Mouse (Mus musculus): Measurements from ENCODE around the gene Uqcc2. TPM values are rescaled to one million over a fixed set of nuclear protein-coding genes. Genes with fewer than 3 reads are reported as not detected.

Gene Uqcc2
- polyA plus RNA-seq, 1 experiment, result 330 TPM

DNA sequence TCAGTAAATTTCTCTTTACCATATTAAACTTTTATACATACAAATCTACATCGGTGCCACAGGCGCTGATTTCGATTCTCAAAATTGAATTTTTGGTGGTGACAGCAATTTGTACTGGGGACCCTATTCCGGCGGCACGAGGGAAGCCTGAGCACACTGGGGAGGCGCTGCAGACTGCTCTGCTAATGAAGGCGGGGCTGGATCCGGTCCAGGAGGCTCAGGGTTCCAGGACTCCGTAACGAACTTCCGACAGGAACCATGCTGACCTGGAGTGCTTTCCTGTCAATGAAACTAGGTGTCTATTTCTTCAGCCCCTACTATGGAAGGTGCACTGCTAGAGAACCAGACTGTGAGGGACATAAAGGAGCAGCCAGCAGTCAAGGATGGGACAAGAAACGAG lies 4.4 kb downstream of the Uqcc2 start:
- no peaks in the 10 kb centered on the region for H3K27me3 ChIP-seq (ENCODE audit: control insufficient read depth, insufficient read depth, low read length)
- no peak for DNase-seq
- no peak overlapping the region for H3K4me3 ChIP-seq (replicated peaks; ENCODE audit: insufficient read depth, low read depth, low read length)
- WGBS, result 43% methylated on average over 13 of the region's 13 CpGs
- H3K4me1 ChIP-seq (ENCODE audit: control insufficient read depth, insufficient read depth, low read length), result peaks cover 52% of the 10 kb centered on the region
- no peak overlapping the region for H3K27ac ChIP-seq (ENCODE audit: insufficient read depth, low read length)
- TF ChIP-seq CTCF (IDR thresholded peaks at IDR 0.05; ENCODE audit: borderline replicate concordance, insufficient read depth, low read depth, low read length) (no peak), POLR2A (IDR thresholded peaks at IDR 0.05; ENCODE audit: borderline replicate concordance, insufficient read depth, low read length) (no peak)

GRCm38 (mm10) chr17:27128189-27128588 lies 5.5 kb downstream of the Uqcc2 start:
- no peak overlapping the region for H3K4me3 ChIP-seq (replicated peaks; ENCODE audit: insufficient read depth, low read depth, low read length)
- DNase-seq, result no peak
- 75% methylated on average over 5 of the region's 5 CpGs for WGBS
- no peak for TF ChIP-seq CTCF (IDR thresholded peaks at IDR 0.05; ENCODE audit: borderline replicate concordance, insufficient read depth, low read depth, low read length)
- peaks cover 60% of the 10 kb centered on the region for H3K4me1 ChIP-seq (ENCODE audit: control insufficient read depth, insufficient read depth, low read length)
- H3K27ac ChIP-seq (ENCODE audit: insufficient read depth, low read length), result no peak overlapping the region
- H3K27me3 ChIP-seq (ENCODE audit: control insufficient read depth, insufficient read depth, low read length), result no peaks in the 10 kb centered on the region

DNA sequence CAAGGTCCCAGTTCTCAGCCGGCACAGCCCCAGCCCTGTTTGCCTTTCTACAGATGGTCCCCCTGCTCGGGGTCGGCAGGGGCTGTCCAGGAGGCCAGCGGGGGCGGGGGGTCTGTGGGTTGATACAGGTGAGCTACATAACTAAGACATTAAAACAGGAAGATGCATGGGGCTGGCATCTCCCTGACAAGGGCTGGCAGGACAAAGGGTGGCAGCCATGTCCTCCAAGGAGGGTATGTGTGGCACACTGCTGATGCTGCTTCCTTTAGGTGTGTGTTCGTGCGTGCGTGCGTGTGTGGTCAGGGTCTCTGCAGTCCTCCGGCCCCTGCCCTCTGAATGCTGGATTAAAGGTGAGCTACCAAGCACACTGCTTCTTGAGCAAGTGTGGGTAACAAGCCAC lies 6.7 kb downstream of the Uqcc2 start:
- no peak for TF ChIP-seq CTCF (IDR thresholded peaks at IDR 0.05; ENCODE audit: borderline replicate concordance, insufficient read depth, low read depth, low read length)
- TF ChIP-seq POLR2A (IDR thresholded peaks at IDR 0.05; ENCODE audit: borderline replicate concordance, insufficient read depth, low read length), result no peak
- no peak overlapping the region for H3K27ac ChIP-seq (ENCODE audit: insufficient read depth, low read length)
- H3K4me3 ChIP-seq (replicated peaks; ENCODE audit: insufficient read depth, low read depth, low read length), result no peak overlapping the region
- no peak for DNase-seq
- no peaks in the 10 kb centered on the region for H3K27me3 ChIP-seq (ENCODE audit: control insufficient read depth, insufficient read depth, low read length)
- WGBS, result 83% methylated on average over 10 of the region's 10 CpGs
- peaks cover 62% of the 10 kb centered on the region for H3K4me1 ChIP-seq (ENCODE audit: control insufficient read depth, insufficient read depth, low read length)

- H3K4me1 ChIP-seq (ENCODE audit: control insufficient read depth, insufficient read depth, low read length), result peaks cover 64% of the 10 kb centered on the region
- 89% methylated on average over 11 of the region's 11 CpGs for WGBS
- no peak overlapping the region for H3K4me3 ChIP-seq (replicated peaks; ENCODE audit: insufficient read depth, low read depth, low read length)
- no peak for DNase-seq
- no peaks in the 10 kb centered on the region for H3K27me3 ChIP-seq (ENCODE audit: control insufficient read depth, insufficient read depth, low read length)
- no peak for TF ChIP-seq CTCF (IDR thresholded peaks at IDR 0.05; ENCODE audit: borderline replicate concordance, insufficient read depth, low read depth, low read length)
- TF ChIP-seq POLR2A (IDR thresholded peaks at IDR 0.05; ENCODE audit: borderline replicate concordance, insufficient read depth, low read length), result no peak
- no peak overlapping the region for H3K27ac ChIP-seq (ENCODE audit: insufficient read depth, low read length)
Measured at GRCm38 (mm10) chr17:27125669-27126202, 8.0 kb downstream of the Uqcc2 start.

GRCm38 (mm10) chr17:27125185-27125584 lies 8.5 kb downstream of the Uqcc2 start:
- Histone ChIP-seq H3K27ac (ENCODE audit: insufficient read depth, low read length) (no peak overlapping the region), H3K4me1 (ENCODE audit: control insufficient read depth, insufficient read depth, low read length) (peaks cover 64% of the 10 kb centered on the region), H3K27me3 (ENCODE audit: control insufficient read depth, insufficient read depth, low read length) (no peaks in the 10 kb centered on the region), H3K4me3 (replicated peaks; ENCODE audit: insufficient read depth, low read depth, low read length) (no peak overlapping the region)
- WGBS, result 19% methylated on average over 12 of the region's 12 CpGs
- peak; percentile 80 to 88 for DNase-seq
- TF ChIP-seq CTCF (IDR thresholded peaks at IDR 0.05; ENCODE audit: borderline replicate concordance, insufficient read depth, low read depth, low read length), result peak; percentile 91
- no peak for TF ChIP-seq POLR2A (IDR thresholded peaks at IDR 0.05; ENCODE audit: borderline replicate concordance, insufficient read depth, low read length)

DNA sequence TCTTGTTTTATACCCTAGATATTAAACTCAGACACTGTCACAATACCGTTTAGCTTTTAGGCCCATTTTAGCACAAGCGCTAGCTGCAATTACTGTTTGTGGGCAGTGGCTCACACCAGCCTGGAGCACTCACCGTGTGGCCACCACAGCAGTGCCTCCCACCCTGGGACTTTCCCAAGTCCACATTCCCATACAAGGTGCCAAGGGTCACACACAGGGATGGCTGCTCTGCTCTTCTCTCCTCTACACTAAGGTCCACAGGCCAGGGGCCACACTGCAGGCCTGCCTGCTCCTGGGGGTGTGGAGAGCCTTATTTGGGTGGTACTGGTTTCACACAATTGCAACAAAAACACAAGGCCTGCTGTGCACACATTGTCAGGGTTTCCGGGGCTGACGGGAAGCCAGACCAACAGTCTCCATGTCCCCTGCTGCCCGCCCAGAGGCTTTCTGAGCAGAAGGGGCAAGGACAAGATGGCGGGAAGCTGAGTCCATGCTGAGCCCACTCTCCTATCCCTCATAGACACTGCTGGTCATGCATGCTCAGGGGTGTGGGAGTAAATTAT lies 9.8 kb downstream of the Uqcc2 start:
- H3K4me1 ChIP-seq (ENCODE audit: control insufficient read depth, insufficient read depth, low read length), result peaks cover 67% of the 10 kb centered on the region
- WGBS, result 78% methylated on average over 7 of the region's 7 CpGs
- no peak for DNase-seq
- H3K27me3 ChIP-seq (ENCODE audit: control insufficient read depth, insufficient read depth, low read length), result no peaks in the 10 kb centered on the region
- no peak overlapping the region for H3K4me3 ChIP-seq (replicated peaks; ENCODE audit: insufficient read depth, low read depth, low read length)
- H3K27ac ChIP-seq (ENCODE audit: insufficient read depth, low read length), result no peak overlapping the region
- TF ChIP-seq CTCF (IDR thresholded peaks at IDR 0.05; ENCODE audit: borderline replicate concordance, insufficient read depth, low read depth, low read length), result no peak
- no peak for TF ChIP-seq POLR2A (IDR thresholded peaks at IDR 0.05; ENCODE audit: borderline replicate concordance, insufficient read depth, low read length)

- 94% methylated on average over 2 of the region's 2 CpGs for WGBS
- no peak overlapping the region for H3K27ac ChIP-seq (ENCODE audit: insufficient read depth, low read length)
Measured at GRCm38 (mm10) chr17:27123103-27123502, 10.6 kb downstream of the Uqcc2 start.

GRCm38 (mm10) chr17:27122701-27123100 lies 11.0 kb downstream of the Uqcc2 start:
- no peak for DNase-seq
- WGBS, result 56% methylated on average over 11 of the region's 11 CpGs
- H3K4me1 ChIP-seq (ENCODE audit: control insufficient read depth, insufficient read depth, low read length), result peaks cover 65% of the 10 kb centered on the region
- no peak overlapping the region for H3K27ac ChIP-seq (ENCODE audit: insufficient read depth, low read length)
- no peak for TF ChIP-seq POLR2A (IDR thresholded peaks at IDR 0.05; ENCODE audit: borderline replicate concordance, insufficient read depth, low read length)
- TF ChIP-seq CTCF (IDR thresholded peaks at IDR 0.05; ENCODE audit: borderline replicate concordance, insufficient read depth, low read depth, low read length), result no peak
- H3K27me3 ChIP-seq (ENCODE audit: control insufficient read depth, insufficient read depth, low read length), result no peaks in the 10 kb centered on the region
- no peak overlapping the region for H3K4me3 ChIP-seq (replicated peaks; ENCODE audit: insufficient read depth, low read depth, low read length)

More at GRCm38 (mm10) chr17:27123103-27123502, 10.6 kb downstream of the Uqcc2 start:
- no peak overlapping the region for H3K4me3 ChIP-seq (replicated peaks; ENCODE audit: insufficient read depth, low read depth, low read length)
- TF ChIP-seq CTCF (IDR thresholded peaks at IDR 0.05; ENCODE audit: borderline replicate concordance, insufficient read depth, low read depth, low read length) (no peak), POLR2A (IDR thresholded peaks at IDR 0.05; ENCODE audit: borderline replicate concordance, insufficient read depth, low read length) (no peak)
- peaks cover 66% of the 10 kb centered on the region for H3K4me1 ChIP-seq (ENCODE audit: control insufficient read depth, insufficient read depth, low read length)
- no peaks in the 10 kb centered on the region for H3K27me3 ChIP-seq (ENCODE audit: control insufficient read depth, insufficient read depth, low read length)
- no peak for DNase-seq
